Mouse (Mus musculus): ENCODE data around the gene Tgfbi.
A peak's percentile ranks its signal among the peaks of the same experiment; 100 is the strongest.

The Tgfbi gene

GRCm38 (mm10) chr13:56597831-56598612, 11.3 kb upstream of the Tgfbi start:
- DNase-seq (ENCODE audit: low spot score), result no peak

- DNase-seq (ENCODE audit: low spot score), result no peak
Observed at GRCm38 (mm10) chr13:56599511-56599910, 9.8 kb upstream of the Tgfbi start.

GRCm38 (mm10) chr13:56600216-56600890, 9.0 kb upstream of the Tgfbi start:
- no peak for DNase-seq (ENCODE audit: low spot score)

GRCm38 (mm10) chr13:56601199-56601598, 8.1 kb upstream of the Tgfbi start:
- DNase-seq (ENCODE audit: low spot score), result no peak

- no peak for DNase-seq (ENCODE audit: low spot score)
Observed at GRCm38 (mm10) chr13:56605503-56605902, 3.8 kb upstream of the Tgfbi start.

- DNase-seq (ENCODE audit: low spot score), result no peak
Observed at GRCm38 (mm10) chr13:56606724-56607123, 2.6 kb upstream of the Tgfbi start.

- no peak for DNase-seq (ENCODE audit: low spot score)
Observed at GRCm38 (mm10) chr13:56607225-56607624, 2.1 kb upstream of the Tgfbi start.

- DNase-seq (ENCODE audit: low spot score), result no peak
Observed at GRCm38 (mm10) chr13:56607846-56608245, 1.5 kb upstream of the Tgfbi start.

- no peak for DNase-seq (ENCODE audit: low spot score)
Observed at GRCm38 (mm10) chr13:56611129-56611528, 1.8 kb downstream of the Tgfbi start.

- DNase-seq (ENCODE audit: low spot score), result no peak
Observed at GRCm38 (mm10) chr13:56611741-56612140, 2.4 kb downstream of the Tgfbi start.

- DNase-seq (ENCODE audit: low spot score), result peak; percentile 50
Observed at GRCm38 (mm10) chr13:56612331-56612730, 3.0 kb downstream of the Tgfbi start.

GRCm38 (mm10) chr13:56613366-56613998, 4.2 kb downstream of the Tgfbi start:
- no peak for DNase-seq (ENCODE audit: low spot score)

- DNase-seq (ENCODE audit: low spot score), result no peak
Observed at GRCm38 (mm10) chr13:56614768-56615167, 5.4 kb downstream of the Tgfbi start.

- DNase-seq (ENCODE audit: low spot score), result no peak
Observed at GRCm38 (mm10) chr13:56615223-56615622, 5.9 kb downstream of the Tgfbi start.

- no peak for DNase-seq (ENCODE audit: low spot score)
Observed at GRCm38 (mm10) chr13:56615864-56616263, 6.5 kb downstream of the Tgfbi start.

- DNase-seq (ENCODE audit: low spot score), result no peak
Observed at GRCm38 (mm10) chr13:56616386-56616785, 7.1 kb downstream of the Tgfbi start.

- DNase-seq (ENCODE audit: low spot score), result no peak
Observed at GRCm38 (mm10) chr13:56617197-56617596, 7.9 kb downstream of the Tgfbi start.

- DNase-seq (ENCODE audit: low spot score), result no peak
Observed at GRCm38 (mm10) chr13:56622201-56622757, 13.0 kb downstream of the Tgfbi start.

- no peak for DNase-seq (ENCODE audit: low spot score)
Observed at GRCm38 (mm10) chr13:56626524-56626923, 17.2 kb downstream of the Tgfbi start.

GRCm38 (mm10) chr13:56630081-56630480, 20.8 kb downstream of the Tgfbi start:
- no peak for DNase-seq (ENCODE audit: low spot score)

GRCm38 (mm10) chr13:56630552-56630951, 21.2 kb downstream of the Tgfbi start:
- DNase-seq (ENCODE audit: low spot score), result no peak

- no peak for DNase-seq (ENCODE audit: low spot score)
Observed at GRCm38 (mm10) chr13:56631332-56631731, 22.0 kb downstream of the Tgfbi start.

GRCm38 (mm10) chr13:56634139-56634615, 24.9 kb downstream of the Tgfbi start:
- DNase-seq (ENCODE audit: low spot score), result no peak
